Mouse (Mus musculus) lung, embryonic 15.5 days (tissue): ENCODE results near the gene Zfx. TPM values are rescaled to one million over a fixed set of nuclear protein-coding genes. Genes with fewer than 3 reads are reported as not detected.

ENCODE experiments used
- ATAC-seq: fragments of 200-750 bp; cut with Nextera tagmentation; 2 replicates; pipeline ENCODE4 v1.8.0; 2017; ENCODE audit warnings: moderate number of reproducible peaks, borderline replicate concordance; ENCODE audit not compliant: low FRiP score, low TSS enrichment; ENCODE audit errors: extremely low read depth
- H3K27ac ChIP-seq: fragments of 300-500 bp; sonication (generic); 2 replicates; pipeline ENCODE4 v1.5.1; 2015; ENCODE audit warnings: moderate library complexity, mild to moderate bottlenecking, inconsistent platforms
- H3K27me3 ChIP-seq: fragments of 300-500 bp; sonication (generic); 2 replicates; pipeline ENCODE4 v1.6.1; 2015; ENCODE audit warnings: inconsistent platforms
- H3K36me3 ChIP-seq: fragments of 300-500 bp; sonication (generic); 2 replicates; pipeline ENCODE4 v1.6.1; 2015; ENCODE audit warnings: inconsistent platforms
- H3K4me1 ChIP-seq: fragments of 300-500 bp; sonication (generic); 2 replicates; pipeline ENCODE4 v1.6.1; 2015; ENCODE audit warnings: inconsistent platforms
- H3K4me2 ChIP-seq: fragments of 300-500 bp; sonication (generic); 2 replicates; pipeline ENCODE4 v1.6.1; 2015; ENCODE audit warnings: inconsistent platforms, mild to moderate bottlenecking, moderate library complexity
- H3K4me3 ChIP-seq: fragments of 300-500 bp; sonication (generic); 2 replicates; pipeline ENCODE4 v1.5.1; 2015; ENCODE audit warnings: mild to moderate bottlenecking, inconsistent platforms
- H3K9ac ChIP-seq: fragments of 300-500 bp; sonication (generic); 2 replicates; pipeline ENCODE4 v1.6.1; 2015; ENCODE audit warnings: inconsistent platforms
- H3K9me3 ChIP-seq: fragments of 300-500 bp; sonication (generic); 2 replicates; pipeline ENCODE4 v1.6.1; 2016; ENCODE audit warnings: inconsistent platforms
- WGBS: fragments of 180-500 bp; shearing (Covaris S2); methylation state at CpG from one replicate; pipeline ENCODE4 v1.1.7; 2015; 5-methylcytosine and 5-hydroxymethylcytosine counted together
- polyA plus RNA-seq: library from polyadenylated mRNA; unstranded; fragments of >200 nt; fragmentation: Nextera tagmentation; extraction: Ambion mirVana; gene quantifications from 2 replicates; pipeline ENCODE4 v1.2.1, GENCODE M21; 2015

Gene Zfx
- 33.9 and 36.7 TPM in 2 replicates for polyA plus RNA-seq

DNA sequence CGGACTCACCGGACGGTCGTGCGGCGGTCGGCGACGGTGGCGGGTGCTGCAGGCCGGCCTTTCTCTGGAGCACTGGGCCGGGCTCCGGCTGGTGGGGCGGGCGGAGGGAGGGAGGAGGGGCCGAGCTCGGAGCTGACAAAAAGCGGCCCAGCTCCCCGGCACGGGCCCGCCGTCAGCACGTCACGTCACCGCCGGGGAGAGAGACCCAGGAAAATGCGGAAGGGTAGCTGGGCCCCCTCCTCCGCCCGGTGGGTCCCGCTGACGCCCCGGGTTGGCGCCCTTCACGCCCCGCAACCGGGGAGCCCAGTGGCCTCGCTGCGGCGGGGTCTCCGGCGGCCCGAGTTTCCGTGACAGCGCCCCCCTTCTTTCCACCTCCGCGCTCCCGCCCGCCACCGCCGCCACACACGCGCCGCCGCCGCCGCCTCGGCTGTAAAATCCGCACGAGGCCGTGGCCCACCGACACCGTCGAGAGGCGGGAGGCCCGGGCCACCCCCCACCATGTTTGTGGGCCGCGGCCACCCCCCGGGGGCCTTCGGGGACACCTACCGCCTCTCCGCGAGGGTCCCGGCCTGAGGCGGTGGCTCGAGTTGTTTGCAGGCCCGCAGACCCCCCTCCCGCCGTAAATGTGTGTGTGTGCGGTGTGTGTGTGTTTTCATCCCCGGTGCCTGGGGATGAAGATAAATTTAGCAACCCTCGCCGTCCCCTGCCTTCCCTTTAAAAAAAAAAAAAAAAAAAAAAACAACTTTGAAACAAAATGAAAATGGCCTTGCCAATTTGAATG is at the start of gene Zfx:
Gene Zfx, minus strand, starts transcription at position 644 of the 781 bp plus-strand sequence.
- Histone ChIP-seq H3K27ac (peak within 1 kb of the TSS; percentile 99), H3K9me3 (no peaks in the 10 kb centered on the region), H3K4me1 (no peaks in the 10 kb centered on the region), H3K4me2 (peak within 1 kb of the TSS; percentile 42), H3K36me3 (no peaks in the 10 kb centered on the region), H3K9ac (peak within 1 kb of the TSS; percentile 88), H3K27me3 (peaks cover 24% of the 10 kb centered on the region; the same call in 1 of the 2 replicates), H3K4me3 (peak within 1 kb of the TSS; percentile 62)
- WGBS: 20% methylated on average over 51 of the region's 82 CpGs
- peak; percentile 85 for ATAC-seq

DNA sequence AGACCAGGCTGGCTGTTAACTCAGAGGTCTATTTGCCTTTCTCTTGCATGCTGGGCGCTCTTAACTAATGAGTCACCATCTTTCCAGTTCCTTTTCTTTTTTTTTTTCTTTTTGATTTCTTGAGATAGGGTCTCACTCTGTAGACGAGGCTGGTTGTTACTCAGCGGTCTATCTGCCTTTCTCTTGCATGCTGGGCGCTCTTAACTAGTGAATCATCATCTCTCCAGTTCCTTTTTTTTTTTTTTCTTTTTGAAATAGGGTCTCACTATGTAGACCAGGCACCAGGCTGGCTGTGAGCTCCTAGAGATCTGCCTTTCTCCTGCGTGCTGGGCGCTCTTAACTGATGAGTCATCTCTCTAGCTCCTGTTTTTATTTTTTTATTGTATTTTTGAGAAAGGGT is 45.8 kb upstream of the Zfx start:
- no peak overlapping the region for H3K4me2 ChIP-seq
- no peak overlapping the region for H3K4me3 ChIP-seq
- no peaks in the 10 kb centered on the region for H3K36me3 ChIP-seq
- 75% methylated on average over 6 of the region's 6 CpGs for WGBS
- H3K27me3 ChIP-seq: peaks cover 32% of the 10 kb centered on the region
- H3K4me1 ChIP-seq: no peaks in the 10 kb centered on the region
- no peak for ATAC-seq
- H3K9me3 ChIP-seq: no peaks in the 10 kb centered on the region
- H3K27ac ChIP-seq: no peak overlapping the region
- H3K9ac ChIP-seq: no peak overlapping the region

- H3K27ac ChIP-seq: peak overlapping the region; percentile 29; the same call in 1 of the 2 replicates
- peaks cover 55% of the 10 kb centered on the region for H3K27me3 ChIP-seq
- 32% methylated on average over 11 of the region's 11 CpGs for WGBS
- H3K9ac ChIP-seq: no peak overlapping the region
- no peak overlapping the region for H3K4me3 ChIP-seq
- H3K36me3 ChIP-seq: no peaks in the 10 kb centered on the region
- H3K4me1 ChIP-seq: no peaks in the 10 kb centered on the region
- no peaks in the 10 kb centered on the region for H3K9me3 ChIP-seq
- ATAC-seq: no peak
- no peak overlapping the region for H3K4me2 ChIP-seq
Measured at GRCm38 (mm10) chrX:94152251-94152830, 28.8 kb upstream of the Zfx start.

GRCm38 (mm10) chrX:94150471-94150870 is 27.0 kb upstream of the Zfx start:
- 77% methylated on average over 19 of the region's 19 CpGs for WGBS
- H3K9ac ChIP-seq: no peak overlapping the region
- peaks cover 56% of the 10 kb centered on the region for H3K27me3 ChIP-seq
- H3K9me3 ChIP-seq: no peaks in the 10 kb centered on the region
- no peak for ATAC-seq
- H3K4me2 ChIP-seq: no peak overlapping the region
- no peak overlapping the region for H3K27ac ChIP-seq
- no peaks in the 10 kb centered on the region for H3K36me3 ChIP-seq
- no peaks in the 10 kb centered on the region for H3K4me1 ChIP-seq
- H3K4me3 ChIP-seq: no peak overlapping the region

DNA sequence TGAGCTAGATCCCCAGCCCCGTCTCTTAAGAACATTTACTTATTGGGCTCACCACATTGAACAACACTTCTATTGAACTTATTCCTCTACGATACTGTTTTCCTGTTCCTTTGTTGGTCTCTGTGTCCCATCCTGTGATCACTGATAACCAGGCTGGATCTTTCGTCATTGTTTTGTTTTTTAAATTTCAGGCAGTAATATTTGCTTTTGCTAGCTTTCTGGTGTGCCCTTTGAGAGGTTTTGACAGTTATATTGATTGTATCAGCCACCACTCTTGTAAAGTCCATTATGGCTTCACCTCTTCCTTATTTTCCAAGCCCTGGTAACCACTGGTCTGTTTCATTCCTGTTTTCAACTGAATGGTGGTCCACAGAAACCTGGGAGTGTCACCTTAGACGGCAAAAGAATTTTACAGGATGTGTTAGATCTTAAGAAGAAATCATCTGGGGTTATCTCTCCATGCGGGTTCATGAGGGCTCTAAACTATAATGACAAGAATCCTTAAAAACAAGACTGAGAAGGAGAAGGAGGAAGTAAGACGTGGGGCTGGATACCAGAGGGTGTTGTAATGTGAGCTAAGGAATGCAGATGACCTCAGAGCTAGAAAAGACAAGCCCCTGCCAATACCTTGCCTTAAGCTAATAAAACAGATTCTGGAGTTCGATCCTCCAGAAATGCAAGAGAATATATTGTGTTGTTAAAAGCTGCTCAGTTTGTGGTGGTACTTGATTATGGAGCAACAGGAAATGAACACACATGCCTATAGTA is 18.7 kb upstream of the Zfx start:
- Histone ChIP-seq H3K4me2 (no peak overlapping the region), H3K4me3 (no peak overlapping the region), H3K27ac (no peak overlapping the region), H3K4me1 (no peaks in the 10 kb centered on the region), H3K9ac (no peak overlapping the region), H3K27me3 (peaks cover 54% of the 10 kb centered on the region), H3K36me3 (no peaks in the 10 kb centered on the region), H3K9me3 (no peaks in the 10 kb centered on the region)
- 57% methylated on average over 7 of the region's 7 CpGs for WGBS
- no peak for ATAC-seq

- no peak overlapping the region for H3K27ac ChIP-seq
- H3K9me3 ChIP-seq: no peaks in the 10 kb centered on the region
- no peak overlapping the region for H3K4me2 ChIP-seq
- no peak for ATAC-seq
- H3K4me3 ChIP-seq: no peak overlapping the region
- no peak overlapping the region for H3K9ac ChIP-seq
- WGBS: 90% methylated on average over 1 of the region's 1 CpGs
- peaks cover 48% of the 10 kb centered on the region for H3K27me3 ChIP-seq
- H3K4me1 ChIP-seq: no peaks in the 10 kb centered on the region
- H3K36me3 ChIP-seq: no peaks in the 10 kb centered on the region
Measured at GRCm38 (mm10) chrX:94140080-94140479, 16.6 kb upstream of the Zfx start.

- H3K4me2 ChIP-seq: no peak overlapping the region
Measured at GRCm38 (mm10) chrX:94138256-94138655, 14.8 kb upstream of the Zfx start.

GRCm38 (mm10) chrX:94135084-94135483 is 11.6 kb upstream of the Zfx start:
- Histone ChIP-seq H3K4me1 (no peaks in the 10 kb centered on the region), H3K36me3 (no peaks in the 10 kb centered on the region), H3K4me2 (no peak overlapping the region), H3K4me3 (no peak overlapping the region), H3K27me3 (peaks cover 53% of the 10 kb centered on the region), H3K9ac (no peak overlapping the region), H3K9me3 (no peaks in the 10 kb centered on the region), H3K27ac (no peak overlapping the region)
- no peak for ATAC-seq
- 62% methylated on average over 4 of the region's 4 CpGs for WGBS

More at GRCm38 (mm10) chrX:94138256-94138655, 14.8 kb upstream of the Zfx start:
- no peak overlapping the region for H3K27ac ChIP-seq
- peaks cover 42% of the 10 kb centered on the region for H3K27me3 ChIP-seq
- no peak for ATAC-seq
- 74% methylated on average over 1 of the region's 1 CpGs for WGBS
- no peak overlapping the region for H3K9ac ChIP-seq
- no peak overlapping the region for H3K4me3 ChIP-seq
- H3K9me3 ChIP-seq: no peaks in the 10 kb centered on the region
- H3K4me1 ChIP-seq: no peaks in the 10 kb centered on the region
- no peaks in the 10 kb centered on the region for H3K36me3 ChIP-seq

- no peaks in the 10 kb centered on the region for H3K4me1 ChIP-seq
- H3K27me3 ChIP-seq: peaks cover 55% of the 10 kb centered on the region
- H3K9me3 ChIP-seq: no peaks in the 10 kb centered on the region
- ATAC-seq: no peak
- H3K4me3 ChIP-seq: no peak overlapping the region
- 42% methylated on average over 3 of the region's 3 CpGs for WGBS
- H3K36me3 ChIP-seq: no peaks in the 10 kb centered on the region
- H3K27ac ChIP-seq: no peak overlapping the region
- H3K4me2 ChIP-seq: no peak overlapping the region
- H3K9ac ChIP-seq: no peak overlapping the region
Measured at GRCm38 (mm10) chrX:94133551-94133950, 10.0 kb upstream of the Zfx start.

DNA sequence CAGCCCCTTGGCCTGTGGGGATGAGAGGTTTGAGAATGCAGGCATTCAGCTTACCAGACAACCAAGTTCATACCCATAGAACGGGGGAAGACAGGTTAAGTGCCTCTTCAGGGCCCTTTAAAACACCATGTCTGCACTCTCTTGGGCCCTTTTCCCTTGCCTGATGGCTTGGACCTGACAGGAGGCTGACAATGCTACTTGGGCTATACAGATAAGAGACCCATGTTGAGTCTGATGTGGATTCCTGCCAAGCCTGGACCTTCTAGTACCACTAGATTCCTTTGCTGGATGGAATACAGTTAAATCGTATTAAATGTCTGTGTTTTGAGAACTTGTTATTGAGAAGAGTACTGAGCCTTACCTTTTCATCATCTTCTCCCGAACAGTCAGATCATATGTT is 8.7 kb upstream of the Zfx start:
- Histone ChIP-seq H3K4me1 (no peaks in the 10 kb centered on the region), H3K27ac (no peak overlapping the region), H3K9me3 (no peaks in the 10 kb centered on the region), H3K9ac (no peak overlapping the region), H3K4me3 (no peak overlapping the region), H3K36me3 (no peaks in the 10 kb centered on the region), H3K4me2 (no peak overlapping the region), H3K27me3 (peaks cover 55% of the 10 kb centered on the region)
- WGBS: 51% methylated on average over 3 of the region's 3 CpGs
- no peak for ATAC-seq

GRCm38 (mm10) chrX:94129712-94130111 is 6.2 kb upstream of the Zfx start:
- H3K9me3 ChIP-seq: no peaks in the 10 kb centered on the region
- H3K4me2 ChIP-seq: no peak overlapping the region
- no peaks in the 10 kb centered on the region for H3K4me1 ChIP-seq
- H3K27me3 ChIP-seq: peaks cover 51% of the 10 kb centered on the region
- no peaks in the 10 kb centered on the region for H3K36me3 ChIP-seq
- H3K9ac ChIP-seq: no peak overlapping the region
- no peak overlapping the region for H3K27ac ChIP-seq
- no peak overlapping the region for H3K4me3 ChIP-seq
- 79% methylated on average over 4 of the region's 4 CpGs for WGBS
- no peak for ATAC-seq

DNA sequence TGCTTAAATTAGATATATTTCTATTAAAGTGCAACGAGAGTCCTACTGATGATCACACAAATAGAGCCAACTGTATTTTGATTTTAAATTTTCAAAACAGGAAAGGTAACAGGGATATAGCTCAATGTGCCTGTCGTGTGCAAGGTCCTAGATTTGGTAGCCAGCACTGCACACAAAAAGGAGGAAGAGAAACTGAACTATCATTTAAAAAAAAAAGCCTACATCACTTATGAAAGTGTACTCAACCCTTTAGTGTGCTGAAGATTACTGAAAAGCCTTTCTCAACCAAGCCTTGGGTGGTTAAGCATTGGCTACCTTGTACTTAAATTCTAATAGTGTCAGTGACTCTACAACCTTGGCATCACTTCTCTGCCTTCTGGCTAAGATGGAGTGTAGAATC is 2.4 kb upstream of the Zfx start:
- 72% methylated on average over 2 of the region's 2 CpGs for WGBS
- Histone ChIP-seq H3K4me1 (no peaks in the 10 kb centered on the region), H3K27ac (no peak overlapping the region), H3K4me2 (no peak overlapping the region), H3K27me3 (peaks cover 38% of the 10 kb centered on the region; the same call in 1 of the 2 replicates), H3K9me3 (no peaks in the 10 kb centered on the region), H3K9ac (no peak overlapping the region), H3K36me3 (no peaks in the 10 kb centered on the region), H3K4me3 (no peak overlapping the region)
- ATAC-seq: no peak
